Mouse (Mus musculus) ES-Bruce4 (cell line): ENCODE results near the gene Chd8. TPM values are rescaled to one million over a fixed set of nuclear protein-coding genes. Genes with fewer than 3 reads are reported as not detected.

Source experiments
- H3K27ac ChIP-seq: 2 replicates; pipeline ENCODE4 v1.5.1; 2012; ENCODE audit warnings: low read length, inconsistent platforms; ENCODE audit not compliant: insufficient read depth
- H3K27me3 ChIP-seq: 2 replicates; pipeline ENCODE4 v1.6.1; 2012; ENCODE audit warnings: mild to moderate bottlenecking, low read length, inconsistent platforms; ENCODE audit not compliant: control insufficient read depth, poor library complexity, insufficient read depth, severe bottlenecking
- H3K36me3 ChIP-seq: 2 replicates; pipeline ENCODE4 v1.6.1; 2012; ENCODE audit warnings: inconsistent platforms, mild to moderate bottlenecking, low read length, moderate library complexity; ENCODE audit not compliant: control insufficient read depth, poor library complexity, insufficient read depth, severe bottlenecking
- H3K4me1 ChIP-seq: one replicate; pipeline ENCODE4 v1.8.1; 2011; ENCODE audit warnings: low read length; ENCODE audit not compliant: control insufficient read depth, insufficient read depth
- H3K4me3 ChIP-seq: 2 replicates; pipeline ENCODE4 v1.5.1; 2011; ENCODE audit warnings: low read depth, mild to moderate bottlenecking, low read length
- H3K9ac ChIP-seq: 2 replicates; pipeline ENCODE4 v1.6.1; 2012; ENCODE audit warnings: low read depth, mild to moderate bottlenecking, inconsistent platforms; ENCODE audit not compliant: poor library complexity, severe bottlenecking
- H3K9me3 ChIP-seq: replicated peaks from 2 replicates; pipeline ENCODE4 v1.6.1; 2012; ENCODE audit warnings: mild to moderate bottlenecking, low read length, inconsistent platforms; ENCODE audit not compliant: control insufficient read depth, poor library complexity, insufficient read depth, severe bottlenecking
- CTCF ChIP-seq: IDR thresholded peaks from one replicate; pipeline ENCODE4 v1.8.1; 2011; ENCODE audit warnings: low read depth, low read length
- EP300 ChIP-seq: IDR thresholded peaks from 2 replicates; pipeline ENCODE4 v1.6.1; 2011; ENCODE audit warnings: low read depth, low read length; ENCODE audit not compliant: insufficient read depth
- POLR2A ChIP-seq: IDR thresholded peaks from one replicate; pipeline ENCODE4 v1.8.1; 2011; ENCODE audit warnings: low read length; ENCODE audit not compliant: insufficient read depth
- polyA plus RNA-seq: library from polyadenylated mRNA; stranded (reverse); fragments of >200 nt; gene quantifications from 2 replicates; pipeline ENCODE4 v1.2.4, GENCODE M21; 2011; ENCODE audit warnings: low read depth; ENCODE audit not compliant: missing spikeins, insufficient read depth, insufficient read length

Gene Chd8
- polyA plus RNA-seq, 1 experiment, result 175 TPM

DNA sequence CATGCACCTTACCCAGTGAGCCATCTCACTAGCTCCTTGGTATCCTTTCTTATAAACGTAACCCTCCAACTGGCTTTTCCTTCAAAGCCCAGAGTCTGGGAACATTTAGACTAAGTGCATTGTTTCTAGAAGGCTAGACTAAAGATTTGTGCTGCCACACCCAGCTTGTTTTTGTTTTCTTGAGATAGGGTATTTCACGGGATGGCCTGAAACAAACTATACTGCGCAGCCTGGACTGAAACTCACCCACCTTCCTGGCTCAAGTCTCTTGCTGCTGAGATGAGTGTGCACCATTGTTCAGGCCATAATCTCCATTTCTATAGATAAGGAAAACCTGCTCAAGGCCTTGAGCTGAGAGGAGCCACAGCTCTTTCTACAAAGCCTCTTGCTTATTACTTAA is 26.6 kb upstream of the Chd8 start:
- H3K9me3 ChIP-seq, result no peaks in the 10 kb centered on the region
- H3K9ac ChIP-seq, result 0 out of 2 replicates have a peak overlapping the region, but pooled peaks have one; percentile 0
- H3K27me3 ChIP-seq, result no peaks in the 10 kb centered on the region
- peak overlapping the region; percentile 81 for H3K27ac ChIP-seq
- peaks cover 31% of the 10 kb centered on the region for H3K36me3 ChIP-seq
- TF ChIP-seq EP300 (no peak), POLR2A (no peak), CTCF (no peak)
- H3K4me1 ChIP-seq, result no peaks in the 10 kb centered on the region
- H3K4me3 ChIP-seq, result peak overlapping the region; percentile 24; the same call in 1 of the 2 replicates

DNA sequence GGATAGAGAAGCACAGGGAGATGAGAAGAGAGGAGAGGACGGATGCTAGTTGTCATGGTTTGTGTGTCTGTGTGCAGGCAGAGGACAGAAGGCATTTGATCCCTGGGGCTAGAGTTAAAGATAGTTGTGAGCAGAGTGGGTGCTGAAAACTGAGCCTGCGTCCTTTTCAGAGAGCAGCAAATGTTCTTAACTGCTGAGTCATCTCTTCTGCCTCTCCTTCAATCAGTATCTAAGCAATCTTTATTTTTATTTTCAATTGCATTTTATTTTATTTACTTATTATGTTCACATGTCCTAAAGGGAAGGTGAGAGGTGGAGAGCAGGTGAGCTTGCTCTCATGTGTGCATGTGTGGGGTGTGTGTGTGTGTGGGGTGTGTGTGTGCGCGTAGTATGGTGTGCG is 26.0 kb upstream of the Chd8 start:
- Histone ChIP-seq H3K27me3 (no peaks in the 10 kb centered on the region), H3K9me3 (no peaks in the 10 kb centered on the region), H3K4me3 (peak overlapping the region; percentile 24), H3K36me3 (peaks cover 28% of the 10 kb centered on the region), H3K4me1 (no peaks in the 10 kb centered on the region), H3K9ac (peak overlapping the region; percentile 0; the same call in 1 of the 2 replicates), H3K27ac (peak overlapping the region; percentile 81)
- TF ChIP-seq EP300 (no peak), POLR2A (no peak), CTCF (no peak)

DNA sequence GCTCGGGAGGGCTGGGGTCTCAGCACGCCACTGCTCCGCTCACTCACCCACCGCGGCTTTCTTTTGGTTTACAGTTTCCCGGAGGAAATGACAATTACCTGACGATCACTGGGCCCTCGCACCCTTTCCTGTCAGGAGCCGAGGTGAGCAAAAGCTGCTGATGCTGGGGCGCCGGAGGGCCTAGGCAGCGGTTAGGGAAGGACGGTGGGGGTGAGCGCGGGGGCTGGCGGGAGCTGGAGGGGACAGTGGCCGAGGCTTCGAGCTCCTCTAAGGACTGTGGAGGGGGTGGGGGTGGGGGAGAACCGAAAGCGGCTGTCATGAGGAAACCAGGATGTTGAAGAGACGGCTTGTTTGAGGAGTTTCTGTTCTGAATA is 22.2 kb upstream of the Chd8 start:
- no peaks in the 10 kb centered on the region for H3K36me3 ChIP-seq

DNA sequence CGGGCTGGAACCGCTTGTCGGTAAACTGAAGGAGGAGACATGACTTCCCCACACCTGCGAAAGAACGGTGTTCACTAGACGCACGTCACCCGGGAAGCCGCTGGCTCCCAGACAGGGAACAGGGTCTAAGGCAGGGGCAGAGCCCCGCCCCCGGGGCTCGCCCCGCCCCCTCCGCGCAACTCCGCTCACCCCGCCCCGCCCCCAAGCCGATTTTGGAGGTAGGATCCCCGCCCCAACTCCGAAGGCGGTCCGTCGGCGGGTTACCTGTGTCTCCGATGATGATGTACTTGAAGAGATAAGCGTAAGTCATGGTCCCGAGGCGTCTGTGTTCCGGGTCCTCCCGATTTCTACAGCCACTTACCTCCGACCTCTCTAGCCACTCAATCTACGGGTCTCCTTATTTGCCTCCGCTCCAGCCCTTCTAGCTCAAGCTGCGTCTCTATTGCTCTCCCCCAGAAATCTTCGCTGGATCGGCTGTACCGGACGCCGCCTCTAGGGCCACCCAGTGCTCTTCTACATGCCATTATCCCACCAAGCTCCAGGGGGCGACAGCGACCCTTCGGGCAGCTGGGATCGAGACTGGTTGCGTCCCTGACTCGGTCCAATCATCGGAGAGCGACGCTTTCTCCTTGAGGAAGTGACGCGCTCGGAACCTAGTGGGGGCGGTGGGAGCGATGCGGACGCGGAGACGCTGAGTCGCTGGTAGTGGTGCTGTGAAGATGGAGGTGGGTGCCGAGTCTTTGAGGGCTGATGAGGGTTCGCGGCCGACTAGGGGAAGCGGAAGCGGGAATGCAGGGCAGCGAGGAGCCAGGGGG is 21.6 kb upstream of the Chd8 start, which contains the start of the genes Tox4 and Rab2b:
TSS of gene Tox4 (plus strand) at position 215 of the 815 bp plus-strand sequence.
TSS of gene Rab2b (minus strand) at position 614 of the 815 bp plus-strand sequence.
- TF ChIP-seq POLR2A (peak; percentile 86), EP300 (0 out of 2 replicates have a peak, but pooled peaks have one; percentile 28), CTCF (peak; percentile 84)
- H3K27ac ChIP-seq, result peak within 1 kb of the TSS; percentile 9

More for the DNA sequence above, 22.2 kb upstream of the Chd8 start:
- Histone ChIP-seq H3K9ac (peak overlapping the region; percentile 70), H3K27me3 (no peaks in the 10 kb centered on the region), H3K27ac (no peak overlapping the region), H3K4me3 (peak overlapping the region; percentile 74), H3K9me3 (no peaks in the 10 kb centered on the region), H3K4me1 (no peaks in the 10 kb centered on the region)
- TF ChIP-seq CTCF (no peak), EP300 (no peak), POLR2A (no peak)

DNA sequence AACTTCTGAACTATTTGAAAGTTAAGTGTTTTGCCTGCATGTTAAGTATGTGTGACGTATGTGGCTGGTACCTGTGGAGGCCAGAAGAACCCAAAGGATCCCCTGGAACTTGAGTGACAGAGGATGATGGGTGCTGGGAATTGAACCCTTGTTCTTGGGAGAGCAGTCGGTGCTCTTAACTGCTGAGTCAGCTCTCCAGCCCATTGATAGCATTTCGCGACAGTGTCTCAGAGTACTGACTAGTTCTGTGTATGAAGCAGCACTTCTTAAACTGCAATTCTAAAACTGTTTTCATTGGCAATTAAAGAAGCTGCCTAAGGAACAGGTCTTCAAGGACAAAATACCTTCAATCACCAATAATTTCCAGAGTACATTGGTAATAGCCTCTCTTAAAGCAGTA is 19.6 kb upstream of the Chd8 start:
- no peaks in the 10 kb centered on the region for H3K27me3 ChIP-seq
- H3K36me3 ChIP-seq, result no peaks in the 10 kb centered on the region
- H3K4me1 ChIP-seq, result no peaks in the 10 kb centered on the region
- H3K9me3 ChIP-seq, result no peaks in the 10 kb centered on the region
- H3K9ac ChIP-seq, result no peak overlapping the region
- TF ChIP-seq EP300, result no peak
- TF ChIP-seq POLR2A, result no peak
- no peak for TF ChIP-seq CTCF
- H3K27ac ChIP-seq, result no peak overlapping the region
- H3K4me3 ChIP-seq, result no peak overlapping the region

More for the DNA sequence above, 21.6 kb upstream of the Chd8 start, which contains the start of the genes Tox4 and Rab2b:
- H3K36me3 ChIP-seq, result no peaks in the 10 kb centered on the region
- peak within 1 kb of the TSS; percentile 91 for H3K4me3 ChIP-seq
- H3K27me3 ChIP-seq, result no peaks in the 10 kb centered on the region
- H3K4me1 ChIP-seq, result no peaks in the 10 kb centered on the region
- no peaks in the 10 kb centered on the region for H3K9me3 ChIP-seq
- peak within 1 kb of the TSS; percentile 70 for H3K9ac ChIP-seq

DNA sequence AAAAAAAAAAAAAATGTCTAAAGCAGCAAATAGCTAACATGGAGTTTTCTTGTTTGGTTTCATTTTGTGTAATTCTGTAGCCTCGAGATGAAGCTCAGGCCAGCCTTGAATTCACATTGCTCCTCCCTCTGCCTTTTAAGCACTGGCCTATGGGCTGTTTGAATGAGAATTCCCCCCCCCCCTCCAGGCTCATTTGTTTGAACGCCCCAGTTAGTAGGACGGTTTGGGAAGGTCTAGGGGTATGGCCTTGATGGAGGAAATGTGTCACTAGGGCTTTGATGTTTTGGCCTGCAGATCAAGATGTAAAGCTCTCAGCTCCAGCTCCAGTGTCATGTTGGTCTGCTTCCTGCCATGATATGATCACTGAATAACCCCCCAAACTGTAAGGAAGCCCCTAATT is 15.2 kb upstream of the Chd8 start:
- no peaks in the 10 kb centered on the region for H3K4me1 ChIP-seq
- H3K27ac ChIP-seq, result no peak overlapping the region
- H3K9ac ChIP-seq, result no peak overlapping the region
- H3K36me3 ChIP-seq, result no peaks in the 10 kb centered on the region; the same call in 1 of the 2 replicates
- no peaks in the 10 kb centered on the region for H3K9me3 ChIP-seq
- H3K4me3 ChIP-seq, result no peak overlapping the region
- no peaks in the 10 kb centered on the region for H3K27me3 ChIP-seq
- TF ChIP-seq POLR2A (no peak), CTCF (no peak), EP300 (no peak)
